8 mouse cellular contexts compared by ENCODE assay signal in the genomic region with DNA sequence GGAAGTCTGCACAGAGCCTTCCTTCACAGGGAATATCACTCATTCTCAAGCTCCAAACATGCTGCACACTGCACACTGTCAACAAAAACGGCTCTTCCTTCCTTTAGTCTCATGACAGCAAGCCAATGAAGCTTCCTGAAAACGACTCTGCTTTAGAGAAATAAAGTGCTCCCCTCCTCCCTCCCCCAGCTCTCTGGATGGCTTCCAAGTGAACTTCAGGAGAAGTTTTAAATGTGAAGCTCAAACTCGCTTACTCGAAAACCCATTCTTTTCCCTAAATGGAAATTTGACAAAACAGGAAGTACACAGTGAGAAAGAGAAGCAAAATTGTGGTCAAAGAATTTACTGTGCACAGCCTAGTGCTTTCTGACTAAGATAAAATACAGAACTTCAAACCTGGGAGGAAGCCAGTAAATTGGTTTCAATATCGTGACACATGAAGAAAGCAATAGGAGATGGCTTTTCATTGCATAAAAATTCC. TPM values are rescaled to one million over a fixed set of nuclear protein-coding genes. Genes with fewer than 3 reads are reported as not detected.
DNase-seq lines count a peak whose midpoint lies in the region; ATAC-seq lines count a peak whose summit lies in the region.

No protein-coding gene starts in this region.

- H3K27me3 ChIP-seq in liver, embryonic 15.5 days = no peaks in the 10 kb centered on the region
- no peaks in the 10 kb centered on the region for H3K27me3 ChIP-seq in stomach, embryonic 15.5 days (replicated peaks)

- H3K4me1 ChIP-seq in liver, embryonic 15.5 days (replicated peaks) = peaks cover 5% of the 10 kb centered on the region; the same call in 1 of the 2 replicates
- peaks cover 5% of the 10 kb centered on the region; the same call in 1 of the 2 replicates for H3K4me1 ChIP-seq in stomach, embryonic 15.5 days

- ATAC-seq in hematopoietic stem cell, adult 5-6 weeks (replicated peaks in 1 of 2; ENCODE audit: insufficient read depth in 1 of 2, low FRiP score in 2 of 2, low TSS enrichment in 1 of 2, low read depth in 1 of 2, poor library complexity in 2 of 2, severe bottlenecking in 2 of 2) = peak; percentile 71 to 83
- peak; percentile 61 for ATAC-seq in liver, embryonic 15.5 days (ENCODE audit: insufficient read depth)
- ATAC-seq in stomach, embryonic 15.5 days (ENCODE audit: insufficient read depth, low FRiP score, low read depth) = peak; percentile 39; the same call in 1 of the 2 replicates
- no peak for ATAC-seq in erythroid progenitor cell, adult 5-6 weeks (replicated peaks; ENCODE audit: low FRiP score, poor library complexity, severe bottlenecking)

- H3K9me3 ChIP-seq in liver, embryonic 15.5 days (replicated peaks) = no peaks in the 10 kb centered on the region
- H3K9me3 ChIP-seq in stomach, embryonic 15.5 days = no peaks in the 10 kb centered on the region

- H3K4me2 ChIP-seq in liver, embryonic 15.5 days = peak overlapping the region; percentile 11; the same call in 1 of the 2 replicates
- peak overlapping the region; percentile 40 for H3K4me2 ChIP-seq in stomach, embryonic 15.5 days

- DNase-seq in left cerebral cortex, postnatal 4 days = peak; percentile 12
- DNase-seq in left cerebral cortex, adult 18-20 months (ENCODE audit: low spot score in 2 of 2) = no peak
- DNase-seq in adrenal gland, postnatal 25 days = peak; percentile 25
- no peak for DNase-seq in cerebellum, adult 18-20 months

- H3K4me3 ChIP-seq in liver, embryonic 15.5 days (replicated peaks) = no peak overlapping the region; the same call in 1 of the 2 replicates
- no peak overlapping the region for H3K4me3 ChIP-seq in stomach, embryonic 15.5 days (replicated peaks)

- no peak overlapping the region for H3K9ac ChIP-seq in liver, embryonic 15.5 days
- H3K9ac ChIP-seq in stomach, embryonic 15.5 days = no peak overlapping the region

- peaks cover 37% of the 10 kb centered on the region for H3K36me3 ChIP-seq in liver, embryonic 15.5 days (replicated peaks)
- peaks cover 19% of the 10 kb centered on the region for H3K36me3 ChIP-seq in stomach, embryonic 15.5 days

- 11% methylated on average over 5 of the region's 5 CpGs for WGBS in liver, embryonic 15.5 days (ENCODE audit: insufficient replicate concordance)
- 22% methylated on average over 5 of the region's 5 CpGs for WGBS in stomach, embryonic 15.5 days

- H3K27ac ChIP-seq in liver, embryonic 15.5 days (replicated peaks) = peak overlapping the region; percentile 58
- peak overlapping the region; percentile 73 for H3K27ac ChIP-seq in stomach, embryonic 15.5 days

- intact Hi-C loops in left cerebral cortex, postnatal 4 days (cut with DNase I) = loop anchor here (10.0 kb wide), 1 partner anchor 55 kb away; no protein-coding TSS in a partner anchor

RNA-seq across cellular contexts. Expression of gene Arid4a, which starts 16.3 kb away (rescaled TPM):
- total RNA-seq in left cerebral cortex, postnatal 4 days (2021) = 10 to 100 TPM; 36.1 to 38.4 TPM
- 10 to 100 TPM; 37.2 to 38.9 TPM for total RNA-seq in left cerebral cortex, adult 18-20 months (2021)
- total RNA-seq in adrenal gland, postnatal 25 days (2021) = 23.9 and 27.9 TPM in 2 replicates
- total RNA-seq in hematopoietic stem cell, adult 5-6 weeks (2017) = 103 and 106 TPM in 2 replicates
- polyA plus RNA-seq in liver, embryonic 15.5 days (2015; fragmentation: Nextera tagmentation; extraction: Ambion mirVana) = 20.7 and 20.8 TPM in 2 replicates
- 37.1 and 37.8 TPM in 2 replicates for polyA plus RNA-seq in stomach, embryonic 15.5 days (2015; fragmentation: Nextera tagmentation; extraction: Ambion mirVana)
- 44.7 and 54.1 TPM in 2 replicates for total RNA-seq in erythroid progenitor cell, adult 5-6 weeks (2015; ENCODE audit: low replicate concordance)
- 92.0 and 107 TPM in 2 replicates for total RNA-seq in erythroid progenitor cell, adult 5-6 weeks (2017; ENCODE audit: low replicate concordance)

RNA-seq across cellular contexts. Expression of gene Psma3, which starts 25.0 kb away (rescaled TPM):
- total RNA-seq in left cerebral cortex, postnatal 4 days (2021) = 100 to 1,000 TPM; 272 to 286 TPM
- 100 to 1,000 TPM; 177 to 197 TPM for total RNA-seq in left cerebral cortex, adult 18-20 months (2021)
- 332 and 408 TPM in 2 replicates for total RNA-seq in adrenal gland, postnatal 25 days (2021)
- total RNA-seq in hematopoietic stem cell, adult 5-6 weeks (2017) = 267 and 328 TPM in 2 replicates
- 343 TPM in 2 replicates for polyA plus RNA-seq in liver, embryonic 15.5 days (2015; fragmentation: Nextera tagmentation; extraction: Ambion mirVana)
- polyA plus RNA-seq in stomach, embryonic 15.5 days (2015; fragmentation: Nextera tagmentation; extraction: Ambion mirVana) = 521 and 644 TPM in 2 replicates
- total RNA-seq in erythroid progenitor cell, adult 5-6 weeks (2015; ENCODE audit: low replicate concordance) = 161 and 236 TPM in 2 replicates
- total RNA-seq in erythroid progenitor cell, adult 5-6 weeks (2017; ENCODE audit: low replicate concordance) = 151 and 160 TPM in 2 replicates

Comparison
In these comparisons a context has a peak if more than half of its experiments do, and no peak if none do; other contexts are left out.
1. DNase-seq: peak in left cerebral cortex, postnatal 4 days (single experiment) and adrenal gland, postnatal 25 days (single experiment); none in left cerebral cortex, adult 18-20 months (0 of 2) and cerebellum, adult 18-20 months (0 of 2).